Mouse (Mus musculus): ENCODE data around the gene Prkar1a.

- no peak for TF ChIP-seq GATA1 (IDR thresholded peaks at IDR 0.05; ENCODE audit: borderline replicate concordance, low read length)
- no peak for TF ChIP-seq FLI1 (IDR thresholded peaks at IDR 0.05; ENCODE audit: low read length)
Measured at GRCm38 (mm10) chr11:109653201-109653600, 4.0 kb downstream of the Prkar1a start.

All from megakaryocyte, embryonic 14.5 days (primary cell).